Mouse (Mus musculus): ENCODE measurements around the gene Mtif2.
"Not testable (repeated sequence)": the region's sequence is repeated elsewhere in the genome, so short reads cannot be mapped to it uniquely, and the experiment has no call there.

Gene Mtif2

DNA sequence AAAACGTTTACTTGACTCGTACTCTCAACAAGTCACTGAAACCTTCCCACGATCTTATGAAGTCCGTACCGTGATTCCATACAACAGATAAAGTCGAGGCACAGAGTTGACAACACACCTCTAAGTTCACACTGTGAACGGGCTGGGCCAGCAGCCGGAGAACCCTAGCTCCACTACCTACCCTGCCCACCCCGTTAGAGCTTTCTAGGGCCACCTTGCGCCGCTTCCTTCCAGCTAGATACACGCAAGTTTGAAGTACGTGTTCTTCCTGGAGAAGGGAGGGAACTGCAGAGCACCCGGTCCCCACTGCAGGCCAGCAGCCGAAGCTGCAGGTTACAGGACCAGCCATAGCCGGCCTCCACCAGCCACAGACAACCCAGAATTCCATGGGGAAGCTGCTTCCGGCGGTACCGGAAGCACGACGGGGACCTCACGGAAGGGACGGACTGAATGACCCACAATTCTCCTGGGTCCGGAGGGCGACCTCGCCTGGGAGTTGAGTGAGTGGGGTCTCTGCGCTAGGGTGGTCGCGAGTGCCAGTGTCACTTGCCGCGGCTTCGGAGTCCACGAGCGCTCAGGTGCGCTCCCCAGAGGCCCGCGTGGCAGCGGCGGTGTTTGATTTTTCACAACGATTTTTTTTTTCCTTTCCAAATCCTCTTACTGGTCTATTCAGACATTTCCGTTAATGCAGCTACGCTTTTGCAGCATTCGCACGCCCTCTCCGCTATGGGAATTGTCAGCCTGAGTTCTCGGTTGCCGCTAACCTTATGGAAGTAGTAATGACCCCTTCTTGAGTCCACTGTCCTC lies at the start of gene Mtif2:
Mtif2 (plus strand) TSS at position 421 of the 807 bp plus-strand sequence.
- no peak for DNase-seq (ENCODE audit: low read depth)

DNA sequence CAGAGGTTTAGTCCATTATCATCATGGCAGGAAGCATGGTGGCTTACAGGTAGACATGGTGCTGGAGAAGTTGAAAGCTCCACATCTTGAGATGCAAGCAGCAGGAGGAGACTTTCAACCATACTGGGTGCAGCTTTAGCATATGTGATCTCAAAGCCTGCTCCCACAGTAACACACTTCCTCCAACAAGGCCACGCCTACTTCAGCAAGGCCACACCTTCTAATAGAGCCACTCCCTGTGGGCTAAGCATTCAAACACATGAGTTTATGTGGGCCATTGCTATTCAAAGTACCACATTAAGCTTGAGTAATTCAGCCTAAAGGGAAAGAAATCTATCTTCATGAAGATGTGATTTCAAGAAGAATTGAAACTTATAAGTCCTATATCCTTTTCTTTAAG lies 33.1 kb upstream of the Mtif2 start:
- DNase-seq (ENCODE audit: low read depth): no peak

DNA sequence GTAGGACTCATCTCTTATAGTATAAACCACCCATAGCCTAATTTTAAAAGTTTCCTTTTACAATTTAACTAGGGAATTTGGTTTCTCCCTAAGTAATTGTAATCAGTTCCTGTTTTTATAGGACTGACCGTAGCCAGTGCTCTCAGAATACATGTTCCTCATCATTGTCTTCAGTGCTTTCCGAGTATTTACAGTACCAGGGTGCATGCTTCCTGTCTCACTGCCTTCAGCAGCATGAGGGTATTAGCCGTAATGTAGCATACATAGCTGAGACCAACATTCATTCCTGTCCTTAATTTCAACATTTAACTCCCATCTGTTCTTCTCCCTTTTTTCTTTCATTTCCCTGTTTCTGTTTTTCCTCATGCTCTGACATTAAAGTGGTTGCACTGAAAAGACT lies 29.2 kb upstream of the Mtif2 start:
- no peak for DNase-seq (ENCODE audit: low read depth)

DNA sequence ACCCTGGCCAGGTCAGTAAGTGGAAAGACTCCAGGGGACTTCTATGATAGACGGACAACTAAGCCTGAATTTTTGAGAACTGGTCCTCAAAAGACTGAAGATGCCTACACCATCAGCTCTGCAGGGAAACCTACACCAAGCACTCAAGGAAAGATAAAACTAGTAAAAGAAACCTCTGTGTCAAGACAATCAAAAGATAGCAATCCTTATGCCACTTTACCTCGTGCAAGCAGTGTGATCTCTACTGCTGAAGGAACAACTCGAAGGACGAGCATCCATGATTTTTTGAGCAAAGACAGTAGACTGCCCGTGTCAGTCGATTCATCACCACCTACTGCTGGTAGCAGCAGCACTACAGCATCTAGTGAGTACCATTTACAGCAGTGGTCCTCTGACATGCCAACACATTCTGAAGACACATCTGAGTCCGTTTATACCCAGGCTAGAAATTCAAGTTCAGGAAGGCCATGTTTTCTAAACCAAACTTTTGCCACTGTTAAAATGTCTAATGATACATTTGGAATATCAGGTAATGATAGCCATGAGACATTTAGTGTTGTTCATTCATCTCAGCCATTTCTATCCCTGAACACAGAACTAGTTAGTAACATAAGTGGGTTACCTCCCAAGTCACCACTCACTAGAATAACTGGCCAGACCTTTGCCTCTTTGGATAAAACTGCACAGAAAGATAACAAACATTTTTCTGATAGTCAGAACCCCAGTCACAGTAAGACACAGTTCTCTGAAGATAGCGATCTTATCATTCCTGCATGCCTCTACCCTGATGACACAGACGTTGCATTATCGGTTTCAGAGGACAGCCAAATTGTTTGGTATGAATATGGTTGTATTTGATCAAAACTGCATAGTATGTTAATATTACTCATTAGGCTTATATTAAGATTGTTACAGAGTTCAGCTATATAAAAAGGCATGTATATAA lies 22.0 kb upstream of the Mtif2 start:
- no peak for DNase-seq (ENCODE audit: low read depth)

DNA sequence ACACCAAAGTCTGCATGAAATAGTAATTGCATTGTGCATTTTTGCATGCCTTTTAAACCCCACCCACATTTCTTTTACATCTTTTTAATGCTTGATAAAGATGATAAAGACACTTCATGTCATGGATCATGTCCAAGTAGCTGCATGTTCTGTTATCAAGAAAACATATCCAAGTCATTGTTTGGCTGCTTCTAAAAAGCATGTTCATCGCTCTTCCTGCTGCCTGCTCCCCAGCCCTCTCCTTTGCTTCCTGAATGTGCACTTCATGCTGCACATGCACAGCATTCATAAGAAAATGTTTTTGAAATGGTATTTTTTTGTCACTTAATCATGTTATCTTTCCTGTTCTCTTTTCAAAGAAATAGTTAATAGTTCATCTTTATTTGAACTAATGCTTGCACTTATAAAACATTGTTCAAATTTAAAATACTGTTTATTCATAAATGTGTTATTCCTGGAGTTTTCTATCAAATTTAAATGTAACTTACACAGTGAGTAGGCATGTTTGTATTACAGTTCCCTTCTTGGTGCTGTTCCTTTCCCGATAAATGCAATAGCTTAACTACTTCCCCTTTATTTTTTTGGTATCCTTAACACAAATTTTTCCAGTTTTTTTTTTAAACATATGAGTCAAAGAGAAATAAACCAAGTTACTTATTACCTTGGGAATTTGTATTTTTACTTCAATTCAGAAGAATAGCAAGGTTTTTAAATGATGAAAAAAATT lies 21.1 kb upstream of the Mtif2 start:
- DNase-seq (ENCODE audit: low read depth): no peak

DNA sequence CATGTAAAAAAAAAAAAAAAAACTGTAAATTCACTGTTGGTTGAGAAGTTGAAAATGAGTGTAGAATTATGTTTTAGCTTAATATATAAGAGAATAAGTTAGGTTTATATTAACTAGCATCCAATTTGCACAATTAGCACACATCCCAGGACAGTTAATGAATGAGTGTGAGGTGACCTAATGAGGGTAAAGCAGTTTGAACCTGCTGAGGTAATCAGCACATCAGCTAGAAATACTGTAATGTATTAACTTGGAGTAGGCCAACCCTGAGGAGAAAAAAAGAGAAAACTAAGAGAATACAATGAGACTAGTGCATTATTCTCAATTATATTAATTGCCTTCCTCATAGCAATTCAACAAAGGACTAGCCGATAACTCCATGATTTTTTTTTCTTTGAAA lies 16.8 kb upstream of the Mtif2 start:
- DNase-seq (ENCODE audit: low read depth): no peak

DNA sequence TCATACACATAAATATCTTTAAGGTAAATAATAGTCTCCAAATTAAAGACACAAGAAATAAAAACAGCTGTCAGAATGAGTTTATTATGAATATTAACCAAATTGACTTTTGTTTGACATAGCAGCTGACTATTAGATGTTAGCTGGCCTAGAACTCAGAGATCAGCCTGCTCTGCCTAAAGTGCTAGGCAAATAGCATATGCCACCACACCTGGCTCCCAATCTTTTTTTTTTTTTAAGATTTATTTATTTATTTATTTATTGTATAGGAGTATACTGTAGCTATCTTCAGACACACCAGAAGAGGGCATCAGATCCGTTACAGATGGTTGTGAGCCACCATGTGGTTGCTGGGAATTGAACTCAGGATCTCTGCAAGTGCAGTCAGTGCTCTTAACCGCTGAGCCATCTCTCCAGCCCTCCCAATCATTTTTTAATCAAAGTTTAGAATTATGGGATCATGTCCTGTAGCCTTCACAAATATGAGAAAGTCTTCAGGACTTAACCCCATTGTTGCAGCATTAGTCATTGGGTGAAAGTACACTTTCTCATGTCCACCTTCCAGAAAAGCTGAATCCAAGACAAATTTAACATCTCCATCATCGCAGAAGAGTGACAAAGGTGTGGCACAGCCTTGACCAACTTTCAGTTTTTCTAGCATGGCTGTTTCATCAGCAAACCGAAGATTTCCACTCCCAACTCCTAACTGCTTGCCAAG lies 13.2 kb upstream of the Mtif2 start:
- no peak for DNase-seq (ENCODE audit: low read depth)

DNA sequence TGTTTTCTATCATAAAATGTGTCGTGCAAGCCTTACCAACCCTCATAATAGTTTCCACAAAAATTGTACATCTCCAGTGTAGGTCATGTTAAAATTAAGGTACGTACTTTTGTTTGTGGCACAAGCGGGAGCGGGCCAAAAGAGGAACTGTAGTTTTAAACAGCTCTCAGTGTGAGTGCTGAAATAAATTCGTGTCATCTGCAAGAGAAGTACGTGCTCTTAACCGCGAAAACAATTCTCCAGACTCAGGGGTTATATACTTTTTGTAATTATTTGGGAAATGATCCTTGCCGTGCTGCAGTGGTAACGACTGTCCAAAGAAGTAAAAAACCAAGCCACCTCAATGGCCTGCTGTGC lies 11.9 kb upstream of the Mtif2 start:
- DNase-seq (ENCODE audit: low read depth): no peak

DNA sequence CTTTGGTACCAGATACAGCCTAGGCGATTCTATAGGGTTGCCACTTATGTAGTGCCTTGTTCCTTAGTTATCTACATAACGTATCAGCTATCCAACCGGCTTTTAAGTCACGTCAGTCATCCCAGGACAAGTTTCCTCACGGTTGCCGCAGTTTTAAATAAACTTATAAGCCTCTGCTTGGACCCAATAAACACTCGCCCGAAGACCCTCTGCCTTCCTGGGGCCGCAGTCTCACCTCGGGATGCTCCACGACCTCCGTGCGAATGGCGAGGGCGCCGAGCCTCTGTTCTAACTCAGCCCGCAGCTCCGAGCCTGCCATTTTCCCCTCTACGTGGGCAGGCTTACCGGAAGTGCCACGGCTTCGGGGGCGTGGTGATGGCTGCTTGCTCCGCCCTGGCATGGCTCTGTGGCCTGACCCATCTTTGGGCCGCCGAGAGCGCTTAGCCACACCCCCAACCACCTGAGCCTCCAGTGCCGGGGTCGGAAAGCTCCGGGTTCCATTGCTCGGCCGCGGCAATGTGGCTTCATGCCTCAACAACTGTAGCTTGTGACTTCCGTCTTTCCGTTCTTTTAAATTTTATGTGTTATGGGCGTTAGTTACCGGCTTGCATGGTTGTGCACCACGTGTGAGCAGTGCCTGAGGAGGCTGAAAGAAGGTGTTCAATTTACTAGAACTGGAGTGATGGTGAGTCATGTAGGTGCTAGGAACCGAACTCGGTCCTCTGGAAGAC lies 11.4 kb upstream of the Mtif2 start, which contains the start of gene Prorsd1:
Prorsd1 (minus strand) TSS at position 352 of the 731 bp plus-strand sequence.
- DNase-seq (ENCODE audit: low read depth): peak; percentile 90

DNA sequence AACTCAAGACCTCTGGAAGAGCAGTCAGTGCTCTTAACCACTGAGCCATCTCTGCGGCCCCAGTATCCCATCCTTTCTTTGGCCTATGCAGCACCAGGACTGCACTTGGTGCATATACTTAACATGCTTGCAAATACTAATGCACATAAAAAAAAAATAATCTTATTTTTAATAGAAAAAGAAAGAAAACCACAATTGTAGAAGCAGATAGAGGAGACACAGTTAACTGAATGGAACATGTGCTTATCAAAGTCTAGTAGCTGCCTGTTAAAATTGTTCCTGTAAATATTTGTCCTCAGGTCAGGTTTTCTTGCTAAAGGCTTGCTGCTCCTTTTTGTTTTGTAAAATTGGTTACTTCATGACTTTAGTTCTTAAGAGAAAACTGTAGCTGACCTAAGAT lies 12.0 kb downstream of the Mtif2 start:
- DNase-seq (ENCODE audit: low read depth): no peak

DNA sequence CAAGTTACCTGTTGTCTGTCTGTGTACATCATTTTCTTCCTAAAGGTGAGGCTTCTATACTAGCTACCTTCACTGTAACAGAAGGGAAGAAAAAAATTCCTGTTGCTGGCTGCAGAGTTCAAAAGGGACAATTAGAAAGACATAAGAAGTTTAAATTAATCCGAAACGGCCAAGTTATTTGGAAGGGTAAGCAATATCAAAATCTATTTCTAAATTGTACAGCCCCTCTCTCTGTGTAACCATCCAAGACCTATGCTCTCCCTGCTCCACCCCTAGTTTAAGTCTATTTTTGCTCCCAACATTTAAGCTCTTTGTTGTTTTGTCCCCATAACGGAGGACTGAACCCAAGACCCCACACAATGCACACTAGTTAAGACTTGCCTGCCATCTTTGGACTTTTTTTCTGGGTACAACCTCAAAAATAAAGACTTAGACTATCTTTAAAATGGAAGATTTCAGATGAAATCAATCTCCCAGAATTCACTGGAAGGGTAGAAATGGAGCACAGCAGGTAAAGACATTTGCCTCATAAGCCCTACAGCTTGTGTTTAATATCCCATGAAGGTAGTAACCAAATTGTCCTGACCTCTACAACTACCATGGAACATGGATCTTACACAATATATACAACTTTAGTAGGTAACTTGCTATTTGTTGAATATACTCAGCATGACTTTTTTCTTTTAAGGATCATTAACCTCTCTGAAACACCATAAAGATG lies 18.2 kb downstream of the Mtif2 start:
- no peak for DNase-seq (ENCODE audit: low read depth)

DNA sequence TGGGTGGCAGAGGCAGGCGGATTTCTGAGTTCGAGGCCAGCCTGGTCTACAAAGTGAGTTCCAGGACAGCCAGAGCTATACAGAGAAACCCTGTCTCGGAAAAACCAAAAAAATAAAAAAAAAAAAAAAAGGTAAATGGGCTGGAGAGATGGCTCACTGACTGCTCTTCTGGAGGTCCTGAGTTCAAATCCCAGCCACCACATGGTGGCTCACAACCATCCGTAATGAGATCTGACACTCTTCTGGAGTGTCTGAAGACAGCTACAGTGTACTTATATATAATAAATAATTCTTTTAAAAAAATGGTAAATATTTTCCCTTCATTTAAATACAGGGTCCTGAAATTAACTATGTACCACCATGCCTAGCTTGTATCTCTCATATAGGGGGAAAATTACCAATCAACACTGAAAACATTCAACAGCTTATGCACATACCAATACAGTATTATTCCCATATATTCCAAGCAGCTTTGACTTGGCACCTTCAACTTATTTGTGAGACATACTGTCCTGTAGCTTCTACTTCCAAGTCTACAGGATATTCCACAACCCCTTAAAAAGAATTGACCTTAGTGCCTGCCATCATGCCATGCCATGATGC lies 19.0 kb downstream of the Mtif2 start:
- DNase-seq (ENCODE audit: low read depth): not testable (repeated sequence)

DNA sequence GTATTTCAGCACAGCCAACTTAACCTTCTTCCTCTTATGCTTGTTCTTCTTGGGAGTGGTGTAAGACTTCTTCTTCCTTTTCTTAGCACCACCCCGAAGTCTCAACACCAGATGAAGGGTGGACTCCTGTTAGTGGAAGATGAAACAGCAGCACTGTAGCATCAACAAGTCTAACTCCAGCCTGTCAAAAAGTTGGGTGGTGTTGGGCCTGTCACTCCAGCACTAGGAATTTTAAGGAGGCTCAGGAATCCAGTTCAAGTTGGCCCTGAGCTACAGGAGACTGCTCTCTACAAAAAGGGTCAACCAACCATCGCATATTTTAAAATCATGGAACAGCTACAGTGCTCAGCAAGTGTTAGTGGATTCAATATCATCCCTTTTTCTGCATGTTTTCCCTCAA lies 20.1 kb downstream of the Mtif2 start:
- not testable (repeated sequence) for DNase-seq (ENCODE audit: low read depth)

DNA sequence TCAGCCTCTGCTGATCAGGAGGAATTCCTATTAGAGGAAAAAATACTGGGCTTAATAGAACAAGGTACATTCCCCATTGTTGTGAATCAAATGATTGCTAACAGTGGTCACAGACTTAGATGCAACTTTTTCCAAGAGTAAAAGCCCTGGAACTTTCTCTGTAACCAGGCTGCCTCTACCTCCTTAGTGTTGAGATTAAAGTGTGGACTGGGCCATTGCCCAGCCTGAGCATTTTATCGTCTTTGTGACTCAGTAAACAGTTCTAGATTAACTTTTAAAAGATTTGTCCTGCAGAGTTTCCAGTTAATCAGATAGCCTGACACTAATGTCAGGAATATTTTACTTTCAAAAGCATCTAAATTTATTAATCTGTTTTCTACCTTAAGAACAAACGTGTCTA lies 20.6 kb downstream of the Mtif2 start:
- no peak for DNase-seq (ENCODE audit: low read depth)

DNA sequence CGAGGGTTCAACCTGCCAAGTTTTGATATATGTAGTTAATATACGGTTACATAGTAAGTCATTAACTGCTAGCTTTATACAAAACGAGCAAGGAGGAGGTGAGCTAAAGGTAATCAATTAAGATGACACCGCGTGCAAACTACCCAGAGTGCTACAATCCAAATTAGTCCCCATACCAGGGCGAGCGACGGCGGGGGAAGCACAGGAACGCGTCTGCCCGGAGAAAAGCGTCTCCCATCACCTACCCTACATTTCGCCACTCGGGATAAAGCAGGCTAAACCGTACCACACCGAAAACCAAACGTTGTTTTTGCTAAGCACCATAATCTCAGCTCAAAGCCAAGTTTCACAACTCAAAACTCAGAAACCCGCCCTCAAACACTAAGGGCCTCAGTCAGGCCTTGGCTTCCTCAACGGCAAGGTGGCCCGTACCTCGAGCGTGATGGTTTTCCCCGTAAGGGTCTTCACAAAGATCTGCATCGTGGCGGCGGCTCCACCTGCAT lies 21.1 kb downstream of the Mtif2 start:
- no peak for DNase-seq (ENCODE audit: low read depth)

DNA sequence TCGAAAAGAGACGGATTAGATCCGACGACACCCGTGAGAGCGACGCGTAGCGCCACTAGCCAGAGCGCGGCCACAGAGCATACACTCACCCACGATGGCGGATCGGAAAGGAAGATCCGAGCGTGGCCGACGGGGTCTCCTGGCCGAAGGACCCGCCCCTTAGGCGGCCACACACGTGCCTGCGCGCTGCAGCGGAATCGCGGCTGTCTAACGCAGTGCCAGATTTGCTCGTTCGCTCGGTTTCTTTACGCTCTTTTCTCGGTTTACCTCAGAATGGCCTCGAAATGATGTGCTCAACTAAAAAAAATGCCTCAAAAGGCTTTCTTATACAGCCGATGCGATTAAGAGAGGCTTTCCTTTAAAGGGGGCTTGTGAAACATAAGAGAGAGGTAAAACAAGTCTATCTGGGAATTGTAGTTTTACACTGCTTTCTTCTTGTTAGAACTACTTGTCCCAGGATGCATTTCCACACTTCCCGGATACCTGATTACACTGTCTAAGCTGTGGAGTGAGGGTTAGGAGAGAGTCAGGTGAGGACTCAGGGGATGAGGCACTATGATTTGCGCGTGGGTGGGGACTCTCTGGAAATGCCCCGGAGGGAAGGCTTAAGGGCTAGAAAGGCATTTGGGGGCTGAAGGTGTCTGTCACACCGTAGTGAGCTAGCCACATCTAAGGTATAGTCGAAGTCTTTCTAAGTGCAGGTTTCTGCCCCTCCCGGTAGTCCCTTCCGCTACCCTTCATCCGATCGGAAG lies 21.7 kb downstream of the Mtif2 start, which contains the start of the genes Clhc1 and Rps27a:
Clhc1 (plus strand) TSS at position 199 of the 752 bp plus-strand sequence.
Rps27a (minus strand) TSS at position 358 of the 752 bp plus-strand sequence.
- peak; percentile 80 for DNase-seq (ENCODE audit: low read depth)

DNA sequence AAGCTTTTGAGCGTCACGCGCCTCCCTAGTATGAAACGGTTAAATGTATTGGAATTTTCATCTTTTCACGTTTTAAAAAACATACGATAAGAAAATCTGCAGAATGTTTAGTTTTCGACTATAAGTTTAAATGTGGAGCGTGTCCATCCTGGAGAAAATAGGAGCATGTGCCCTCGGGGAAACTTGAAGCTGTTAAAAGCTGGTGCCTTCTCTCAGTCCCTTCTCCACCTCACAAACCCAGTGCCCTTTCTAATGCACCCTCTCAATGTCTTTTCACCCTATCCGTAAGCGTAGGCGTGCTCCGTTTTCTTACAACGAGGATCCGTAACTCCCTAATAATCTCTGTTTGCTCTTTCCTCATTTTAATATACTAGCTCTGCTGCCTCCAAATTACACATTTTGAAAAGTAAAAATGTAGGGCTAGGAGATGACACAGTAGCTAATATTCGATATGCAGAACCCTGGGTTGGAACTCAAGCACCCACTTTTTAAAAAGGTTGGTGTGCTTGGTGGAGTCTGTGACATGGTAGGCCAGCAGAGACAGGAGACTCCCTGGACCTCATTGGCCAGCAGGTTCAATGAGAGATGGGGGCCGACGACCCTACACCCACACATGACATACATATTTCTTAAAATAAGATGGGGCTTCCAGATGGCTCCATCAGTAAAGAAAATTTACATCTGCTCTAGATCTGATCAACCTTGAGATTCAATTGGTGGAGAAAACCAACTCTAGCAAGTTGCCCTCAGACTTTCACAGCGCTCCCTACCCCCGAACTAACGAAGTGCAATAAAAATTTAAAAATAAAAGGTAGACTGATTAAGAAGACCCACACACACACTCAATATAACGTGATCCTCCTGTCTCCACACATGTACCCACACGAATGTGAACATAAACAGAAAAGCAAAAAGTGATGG lies 22.6 kb downstream of the Mtif2 start:
- no peak for DNase-seq (ENCODE audit: low read depth)

DNA sequence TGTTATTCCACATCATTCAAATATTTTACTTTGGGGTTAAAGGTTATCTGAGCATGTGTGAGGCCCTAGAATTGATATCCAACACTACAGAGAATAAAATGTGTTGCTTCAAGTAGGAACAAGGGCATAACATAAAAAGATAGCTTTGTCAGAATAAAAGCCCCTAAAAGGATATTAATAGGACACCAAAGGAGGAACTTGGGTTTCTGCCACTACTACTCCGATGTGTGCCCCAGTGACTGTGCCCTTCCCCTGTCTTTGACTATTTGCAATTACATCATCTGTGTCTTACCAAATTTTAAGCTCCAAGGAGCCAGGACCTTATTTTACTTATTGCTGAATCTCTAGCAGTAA lies 23.2 kb downstream of the Mtif2 start:
- no peak for DNase-seq (ENCODE audit: low read depth)

Data from c-Kit-positive CD71-negative TER-119-negative erythroid progenitor cells, embryonic 14.5 days (primary cell).